In the genomic region with DNA sequence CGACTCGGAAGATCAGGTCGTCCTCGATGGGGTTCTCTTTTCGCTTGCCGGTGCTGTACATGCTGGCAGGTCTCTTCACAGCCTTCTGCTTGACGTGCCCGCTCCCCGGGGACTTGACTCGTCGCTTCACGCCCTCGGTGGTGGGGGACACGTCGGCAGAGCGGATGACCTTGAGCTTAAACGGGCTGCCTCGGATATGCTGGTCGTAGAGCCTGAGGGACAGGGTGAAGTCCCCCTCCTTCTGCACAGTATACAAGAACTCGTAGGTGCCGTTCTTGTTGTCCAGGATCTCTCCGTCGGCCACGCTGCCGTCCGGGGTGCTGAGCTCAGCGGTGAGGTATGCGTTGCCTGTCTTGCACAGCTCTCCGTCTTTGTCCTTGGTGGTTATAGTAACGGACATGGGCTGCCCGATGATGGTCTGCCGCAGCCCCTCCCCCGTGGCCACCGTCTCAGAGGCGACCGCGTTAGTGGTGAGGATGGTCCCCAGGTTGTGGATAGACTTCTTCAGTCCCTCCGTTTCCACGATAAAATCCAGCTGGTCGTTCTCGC, we compare ENCODE assay signal across 7 mouse cellular contexts. TPM values are rescaled to one million over a fixed set of nuclear protein-coding genes. Genes with fewer than 3 reads are reported as not detected.
DNase-seq lines count a peak whose midpoint lies in the region; ATAC-seq lines count a peak whose summit lies in the region.

No protein-coding gene starts in this region.

- H3K4me2 ChIP-seq in midbrain, embryonic 11.5 days, result no peak overlapping the region

- peak; percentile 52 for DNase-seq in R1 (ENCODE audit: low read depth, low spot score)
- DNase-seq in adrenal gland, adult 8-10 months, result peak; percentile 53
- peak; percentile 82 for DNase-seq in heart, embryonic 10.5 days (ENCODE audit: low spot score)
- peak; percentile 51 to 67 for DNase-seq in kidney, postnatal 4 days
- peak; percentile 91 for DNase-seq in midbrain, embryonic 11.5 days (ENCODE audit: low spot score, missing footprints)
- DNase-seq in thymus, postnatal 25 days, result peak; percentile 9

- peaks cover 24% of the 10 kb centered on the region for H3K27me3 ChIP-seq in heart, embryonic 10.5 days (ENCODE audit: insufficient read depth, poor library complexity, severe bottlenecking)
- no peaks in the 10 kb centered on the region; the same call in 1 of the 2 replicates for H3K27me3 ChIP-seq in midbrain, embryonic 11.5 days (ENCODE audit: control insufficient read depth, insufficient read depth, low read length)

- H3K4me3 ChIP-seq in heart, embryonic 10.5 days, result peak overlapping the region; percentile 71
- H3K4me3 ChIP-seq in midbrain, embryonic 11.5 days (ENCODE audit: low read depth, low read length), result no peak overlapping the region

- ATAC-seq in midbrain, embryonic 11.5 days (ENCODE audit: low FRiP score), result peak; percentile 66
- no peak for ATAC-seq in cerebellum, adult (ENCODE audit: insufficient number of reproducible peaks, low FRiP score, low TSS enrichment)

- WGBS in heart, embryonic 10.5 days, result 3% methylated on average over 41 of the region's 41 CpGs
- WGBS in midbrain, embryonic 11.5 days, result 17% methylated on average over 41 of the region's 41 CpGs

- peak overlapping the region; percentile 20; the same call in 1 of the 2 replicates for H3K9ac ChIP-seq in midbrain, embryonic 11.5 days (ENCODE audit: low read length)

- no peaks in the 10 kb centered on the region for H3K9me3 ChIP-seq in heart, embryonic 10.5 days
- H3K9me3 ChIP-seq in midbrain, embryonic 11.5 days (ENCODE audit: control insufficient read depth, low read length), result no peaks in the 10 kb centered on the region

- peak overlapping the region; percentile 85 for H3K27ac ChIP-seq in heart, embryonic 10.5 days
- no peak overlapping the region for H3K27ac ChIP-seq in midbrain, embryonic 11.5 days (ENCODE audit: low read depth, low read length)

- peaks cover 18% of the 10 kb centered on the region for H3K4me1 ChIP-seq in heart, embryonic 10.5 days
- H3K4me1 ChIP-seq in midbrain, embryonic 11.5 days (ENCODE audit: control insufficient read depth, insufficient read depth, low read length), result peaks cover 10% of the 10 kb centered on the region

- no peaks in the 10 kb centered on the region for H3K36me3 ChIP-seq in heart, embryonic 10.5 days
- H3K36me3 ChIP-seq in midbrain, embryonic 11.5 days (ENCODE audit: control insufficient read depth, insufficient read depth, low read length), result peaks cover 3% of the 10 kb centered on the region; the same call in 1 of the 2 replicates

RNA-seq across cellular contexts. Expression of a gene that starts 16.7 kb away (rescaled TPM):
- not detected for total RNA-seq in adrenal gland, adult 8-10 months (2022)
- 0.14 and 0.25 TPM in 2 replicates for polyA plus RNA-seq in heart, embryonic 10.5 days (2016; fragmentation: Nextera tagmentation; extraction: Ambion mirVana)
- 0.83 and 1.4 TPM in 2 replicates for polyA plus RNA-seq in midbrain, embryonic 11.5 days (2014; fragmentation: Nextera tagmentation; extraction: Ambion mirVana)

RNA-seq across cellular contexts. Expression of a gene that starts 35.0 kb away (rescaled TPM):
- 1 to 10 TPM; 8.0 to 9.1 (median 8.6) TPM for total RNA-seq in adrenal gland, adult 8-10 months (2022)
- 10.0 and 14.0 TPM in 2 replicates for polyA plus RNA-seq in heart, embryonic 10.5 days (2016; fragmentation: Nextera tagmentation; extraction: Ambion mirVana)
- 9.0 and 10.8 TPM in 2 replicates for polyA plus RNA-seq in midbrain, embryonic 11.5 days (2014; fragmentation: Nextera tagmentation; extraction: Ambion mirVana)

Comparison
In these comparisons a context has a peak if more than half of its experiments do, and no peak if none do; other contexts are left out.
1. DNase-seq: peak in every context shown above with its lines; median percentile 91 in midbrain, embryonic 11.5 days; 82 in heart, embryonic 10.5 days; 59 in kidney, postnatal 4 days; 53 in adrenal gland, adult 8-10 months; 52 in R1; 9 in thymus, postnatal 25 days.